Mouse (Mus musculus) cortical plate, adult 2 months (tissue): ENCODE data around the gene Nkiras2.

Source experiments
- CTCF ChIP-seq: fragments of 200-500 bp; IDR thresholded peaks from 2 replicates; pipeline ENCODE4 v1.5.1; 2011; ENCODE audit warnings: mild to moderate bottlenecking, control low read depth, low read length; ENCODE audit not compliant: insufficient read depth; ENCODE audit errors: extremely low read depth
- POLR2A ChIP-seq: fragments of 200-500 bp; IDR thresholded peaks from 2 replicates; pipeline ENCODE4 v1.6.1; 2011; ENCODE audit warnings: mild to moderate bottlenecking, low read length, control low read depth; ENCODE audit not compliant: insufficient read depth; ENCODE audit errors: extremely low read depth

DNA sequence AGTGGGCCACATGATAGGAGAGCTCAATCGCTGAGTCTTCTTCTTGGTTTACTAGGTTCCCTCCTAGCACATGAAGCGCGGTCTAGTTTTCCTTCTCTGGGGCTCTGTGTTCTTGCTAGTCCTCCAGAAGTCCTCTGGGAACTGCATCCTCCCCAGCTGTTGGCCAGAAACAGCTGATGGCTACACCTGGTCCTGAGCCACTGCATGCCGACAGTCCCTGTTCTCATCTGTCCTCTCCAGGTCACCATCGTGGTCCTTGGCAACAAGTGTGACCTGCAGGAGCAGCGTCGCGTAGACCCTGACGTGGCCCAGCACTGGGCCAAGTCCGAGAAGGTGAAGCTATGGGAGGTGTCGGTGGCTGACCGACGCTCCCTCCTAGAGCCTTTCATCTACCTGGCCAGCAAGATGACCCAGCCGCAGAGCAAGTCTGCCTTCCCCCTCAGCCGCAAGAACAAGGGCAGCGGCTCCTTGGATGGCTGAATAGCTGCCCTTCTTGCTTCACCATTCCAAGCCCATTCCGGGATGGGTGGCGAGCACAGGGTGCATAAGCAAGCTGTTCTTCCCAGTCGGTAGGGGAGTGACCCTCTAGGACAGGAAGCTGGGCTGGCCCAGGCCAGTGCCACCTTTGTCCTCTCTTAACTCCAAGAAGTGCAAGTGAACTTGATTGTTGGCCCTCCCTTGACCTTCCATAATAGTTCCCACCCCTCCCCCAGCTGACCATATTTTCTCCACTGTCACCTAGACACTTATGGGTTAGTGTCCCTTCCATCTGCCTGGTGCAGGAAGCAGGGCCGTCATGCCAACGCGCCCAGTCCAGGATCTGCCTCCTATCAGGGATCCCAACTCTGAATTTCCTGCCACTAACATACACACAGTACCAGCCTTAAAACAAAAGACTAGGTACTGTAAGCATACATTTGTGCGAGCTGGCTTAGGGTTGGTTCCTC is 7.0 kb downstream of the Nkiras2 start:
- TF ChIP-seq CTCF, result no peak
- TF ChIP-seq POLR2A, result no peak
